Mouse (Mus musculus) ES-Bruce4 (cell line): ENCODE measurements at regions not wholly inside any gene's neighbourhood (a gene's known extent, or its start where the extent isn't known, plus 50 kb on each side); places are given as distances from the start of the nearest gene placed in this dataset.

Source experiments
- H3K27ac ChIP-seq: 2 replicates; pipeline ENCODE4 v1.5.1; 2012; ENCODE audit warnings: low read length, inconsistent platforms; ENCODE audit not compliant: insufficient read depth
- H3K27me3 ChIP-seq: 2 replicates; pipeline ENCODE4 v1.6.1; 2012; ENCODE audit warnings: mild to moderate bottlenecking, low read length, inconsistent platforms; ENCODE audit not compliant: control insufficient read depth, poor library complexity, insufficient read depth, severe bottlenecking
- H3K36me3 ChIP-seq: 2 replicates; pipeline ENCODE4 v1.6.1; 2012; ENCODE audit warnings: inconsistent platforms, mild to moderate bottlenecking, low read length, moderate library complexity; ENCODE audit not compliant: control insufficient read depth, poor library complexity, insufficient read depth, severe bottlenecking
- H3K4me1 ChIP-seq: one replicate; pipeline ENCODE4 v1.8.1; 2011; ENCODE audit warnings: low read length; ENCODE audit not compliant: control insufficient read depth, insufficient read depth
- H3K4me3 ChIP-seq: 2 replicates; pipeline ENCODE4 v1.5.1; 2011; ENCODE audit warnings: low read depth, mild to moderate bottlenecking, low read length
- H3K9ac ChIP-seq: 2 replicates; pipeline ENCODE4 v1.6.1; 2012; ENCODE audit warnings: low read depth, mild to moderate bottlenecking, inconsistent platforms; ENCODE audit not compliant: poor library complexity, severe bottlenecking
- H3K9me3 ChIP-seq: replicated peaks from 2 replicates; pipeline ENCODE4 v1.6.1; 2012; ENCODE audit warnings: mild to moderate bottlenecking, low read length, inconsistent platforms; ENCODE audit not compliant: control insufficient read depth, poor library complexity, insufficient read depth, severe bottlenecking
- CTCF ChIP-seq: IDR thresholded peaks from one replicate; pipeline ENCODE4 v1.8.1; 2011; ENCODE audit warnings: low read depth, low read length
- EP300 ChIP-seq: IDR thresholded peaks from 2 replicates; pipeline ENCODE4 v1.6.1; 2011; ENCODE audit warnings: low read depth, low read length; ENCODE audit not compliant: insufficient read depth
- POLR2A ChIP-seq: IDR thresholded peaks from one replicate; pipeline ENCODE4 v1.8.1; 2011; ENCODE audit warnings: low read length; ENCODE audit not compliant: insufficient read depth

- Histone ChIP-seq H3K36me3 (no peaks in the 10 kb centered on the region), H3K4me3 (no peak overlapping the region), H3K4me1 (no peaks in the 10 kb centered on the region), H3K9me3 (no peaks in the 10 kb centered on the region; the same call in 1 of the 2 replicates), H3K27me3 (no peaks in the 10 kb centered on the region), H3K9ac (no peak overlapping the region), H3K27ac (no peak overlapping the region)
- TF ChIP-seq POLR2A, result no peak
- TF ChIP-seq EP300, result no peak
- no peak for TF ChIP-seq CTCF
Measured at GRCm38 (mm10) chr2:78723423-78723822, 144.5 kb upstream of the Ube2e3 start.

GRCm38 (mm10) chr2:78722739-78723138, 145.2 kb upstream of the Ube2e3 start:
- H3K36me3 ChIP-seq, result no peaks in the 10 kb centered on the region
- no peaks in the 10 kb centered on the region for H3K4me1 ChIP-seq
- no peaks in the 10 kb centered on the region; the same call in 1 of the 2 replicates for H3K9me3 ChIP-seq
- H3K4me3 ChIP-seq, result no peak overlapping the region
- TF ChIP-seq EP300, result no peak
- TF ChIP-seq CTCF, result no peak
- TF ChIP-seq POLR2A, result no peak
- no peak overlapping the region for H3K9ac ChIP-seq
- H3K27me3 ChIP-seq, result no peaks in the 10 kb centered on the region
- no peak overlapping the region for H3K27ac ChIP-seq

- no peaks in the 10 kb centered on the region; the same call in 1 of the 2 replicates for H3K9me3 ChIP-seq
- H3K36me3 ChIP-seq, result no peaks in the 10 kb centered on the region
- H3K4me1 ChIP-seq, result no peaks in the 10 kb centered on the region
- no peak overlapping the region for H3K9ac ChIP-seq
- no peak overlapping the region for H3K4me3 ChIP-seq
- H3K27me3 ChIP-seq, result no peaks in the 10 kb centered on the region
- TF ChIP-seq CTCF (no peak), POLR2A (no peak), EP300 (no peak)
- no peak overlapping the region for H3K27ac ChIP-seq
Measured at GRCm38 (mm10) chr2:78718550-78718949, 149.4 kb upstream of the Ube2e3 start.

DNA sequence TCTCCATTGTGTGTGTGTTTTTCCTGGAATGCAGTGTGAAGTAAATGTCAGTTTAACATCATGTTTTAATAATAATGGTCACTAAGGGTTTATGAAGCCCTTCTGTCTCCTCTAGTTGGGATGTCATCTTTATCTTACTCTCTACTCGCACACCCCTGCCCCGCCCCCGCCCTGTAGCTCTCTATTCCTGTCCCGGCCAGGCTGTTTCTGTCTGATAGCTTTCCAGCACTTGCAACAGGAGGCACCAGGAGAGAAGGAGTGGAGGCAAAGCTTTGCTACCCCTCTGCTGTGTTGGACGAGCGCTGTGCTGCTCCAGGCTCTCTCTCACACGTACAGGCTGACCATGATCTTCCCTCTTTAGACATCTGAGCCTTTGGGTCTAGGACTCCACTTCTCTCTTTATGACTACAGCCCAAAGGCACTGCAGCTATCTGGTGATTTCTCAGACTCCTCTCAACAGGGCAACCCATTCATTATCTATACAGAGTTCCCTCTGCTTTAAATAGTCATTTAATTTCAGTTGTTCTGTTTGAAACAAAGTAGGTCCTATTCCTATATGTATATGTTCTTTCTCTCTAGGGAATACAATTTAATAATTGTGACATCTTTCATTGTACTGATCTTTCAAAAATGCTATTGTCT, 151.6 kb upstream of the Ube2e3 start:
- Histone ChIP-seq H3K27ac (no peak overlapping the region), H3K9ac (no peak overlapping the region), H3K9me3 (no peaks in the 10 kb centered on the region; the same call in 1 of the 2 replicates), H3K4me3 (no peak overlapping the region), H3K27me3 (no peaks in the 10 kb centered on the region), H3K36me3 (no peaks in the 10 kb centered on the region), H3K4me1 (no peaks in the 10 kb centered on the region)
- TF ChIP-seq CTCF (no peak), POLR2A (no peak), EP300 (no peak)

- Histone ChIP-seq H3K9ac (no peak overlapping the region), H3K36me3 (no peaks in the 10 kb centered on the region), H3K27me3 (no peaks in the 10 kb centered on the region), H3K9me3 (no peaks in the 10 kb centered on the region), H3K27ac (no peak overlapping the region), H3K4me3 (no peak overlapping the region), H3K4me1 (no peaks in the 10 kb centered on the region)
- no peak for TF ChIP-seq EP300
- no peak for TF ChIP-seq POLR2A
- TF ChIP-seq CTCF, result no peak
Measured at GRCm38 (mm10) chr2:78694851-78695250, 173.1 kb upstream of the Ube2e3 start.

DNA sequence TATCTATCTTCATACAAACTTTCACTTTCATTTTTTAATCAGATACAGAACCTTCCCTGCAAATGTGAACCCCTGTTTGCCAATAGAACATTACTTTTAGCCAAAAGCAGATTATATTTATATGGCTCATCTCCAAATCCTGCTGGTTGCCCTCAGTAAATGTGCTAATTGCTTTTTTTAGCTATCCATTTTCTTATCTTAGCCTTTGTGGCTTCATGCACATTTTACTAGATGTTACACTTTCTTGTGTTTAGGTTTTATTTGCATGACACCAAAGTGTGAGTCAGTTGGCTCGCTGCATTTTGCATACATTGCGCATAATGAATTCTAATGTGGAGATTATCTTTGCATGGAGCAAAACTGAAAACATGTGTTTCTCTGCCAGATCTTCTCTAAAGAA, 211.3 kb upstream of the Ube2e3 start:
- Histone ChIP-seq H3K27ac (no peak overlapping the region), H3K9me3 (no peaks in the 10 kb centered on the region), H3K9ac (no peak overlapping the region), H3K27me3 (no peaks in the 10 kb centered on the region), H3K36me3 (no peaks in the 10 kb centered on the region), H3K4me1 (no peaks in the 10 kb centered on the region), H3K4me3 (no peak overlapping the region)
- no peak for TF ChIP-seq CTCF
- no peak for TF ChIP-seq POLR2A
- no peak for TF ChIP-seq EP300
